Mouse (Mus musculus) intestine, embryonic 16.5 days (tissue): ENCODE results near the gene S1pr5. TPM values are rescaled to one million over a fixed set of nuclear protein-coding genes. Genes with fewer than 3 reads are reported as not detected.

Experiments
- ATAC-seq: fragments of 200-750 bp; cut with Nextera tagmentation; 2 replicates; pipeline ENCODE4 v1.8.0; 2017; ENCODE audit warnings: moderate TSS enrichment, moderate library complexity
- H3K27ac ChIP-seq: fragments of 300-500 bp; sonication (generic); 2 replicates; pipeline ENCODE4 v1.5.1; 2014; ENCODE audit warnings: mild to moderate bottlenecking, low read length
- H3K27me3 ChIP-seq: fragments of 300-500 bp; sonication (generic); replicated peaks from 2 replicates; pipeline ENCODE4 v1.6.1; 2014; ENCODE audit warnings: low read length, control low read depth, mixed read lengths; ENCODE audit not compliant: control insufficient read depth, insufficient read depth
- H3K36me3 ChIP-seq: fragments of 300-500 bp; sonication (generic); 2 replicates; pipeline ENCODE4 v1.6.1; 2014; ENCODE audit warnings: low read length, control low read depth; ENCODE audit not compliant: control insufficient read depth, insufficient read depth
- H3K4me1 ChIP-seq: fragments of 300-500 bp; sonication (generic); 2 replicates; pipeline ENCODE4 v1.6.1; 2014; ENCODE audit warnings: low read length, control low read depth, mixed read lengths; ENCODE audit not compliant: control insufficient read depth, insufficient read depth
- H3K4me2 ChIP-seq: fragments of 300-500 bp; sonication (generic); 2 replicates; pipeline ENCODE4 v1.6.1; 2014; ENCODE audit warnings: low read depth, low read length, control low read depth
- H3K4me3 ChIP-seq: fragments of 300-500 bp; sonication (generic); 2 replicates; pipeline ENCODE4 v1.5.1; 2014; ENCODE audit warnings: mild to moderate bottlenecking, low read length
- H3K9ac ChIP-seq: fragments of 300-500 bp; sonication (generic); 2 replicates; pipeline ENCODE4 v1.6.1; 2014; ENCODE audit warnings: low read depth, low read length
- H3K9me3 ChIP-seq: fragments of 300-500 bp; sonication (generic); 2 replicates; pipeline ENCODE4 v1.6.1; 2016; ENCODE audit warnings: low read length, control low read depth; ENCODE audit not compliant: control insufficient read depth
- WGBS: fragments of 180-500 bp; shearing (Covaris S2); extraction: QIAGEN DNeasy Blood & Tissue Kit; methylation state at CpG from one replicate; pipeline ENCODE4 v1.1.7; 2014; 5-methylcytosine and 5-hydroxymethylcytosine counted together
- polyA plus RNA-seq: library from polyadenylated mRNA; unstranded; fragments of >200 nt; fragmentation: Nextera tagmentation; extraction: Ambion mirVana; gene quantifications from 2 replicates; pipeline ENCODE4 v1.2.1, GENCODE M21; 2015

Gene S1pr5
- polyA plus RNA-seq, 1 experiment from 2014 or later = 0.06 TPM

DNA sequence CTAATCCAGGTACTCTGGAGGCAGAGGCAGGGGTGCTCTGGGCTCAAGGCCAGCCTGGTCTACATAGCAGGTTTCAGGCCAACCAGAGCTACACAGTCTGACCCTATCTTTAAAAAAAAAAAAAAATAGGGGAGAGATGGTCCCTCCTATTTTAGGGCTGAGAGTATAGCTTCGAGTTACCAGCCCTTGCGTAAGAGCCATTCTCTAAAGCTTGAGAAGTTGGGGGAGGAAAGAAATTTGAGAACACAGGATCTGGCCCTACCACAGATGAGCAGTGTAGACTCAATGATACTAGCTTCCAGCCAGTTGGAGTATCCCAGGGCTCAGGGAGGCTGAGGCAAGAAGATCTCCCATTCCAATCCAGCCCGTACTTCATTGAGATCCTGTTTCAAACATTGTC, 54.5 kb downstream of the S1pr5 start:
- ATAC-seq = no peak
- no peaks in the 10 kb centered on the region for H3K36me3 ChIP-seq

More for the DNA sequence above, 54.5 kb downstream of the S1pr5 start:
- Histone ChIP-seq H3K4me3 (no peak overlapping the region), H3K9ac (no peak overlapping the region), H3K4me2 (no peak overlapping the region), H3K9me3 (no peaks in the 10 kb centered on the region), H3K4me1 (peaks cover 17% of the 10 kb centered on the region), H3K27ac (no peak overlapping the region), H3K27me3 (no peaks in the 10 kb centered on the region)
- 80% methylated on average over 3 of the region's 3 CpGs for WGBS

Other genes starting within 250 kb of the S1pr5 start
- 165 and 181 TPM in 2 replicates for gene Mrpl4, start 245.7 kb downstream of the S1pr5 start, polyA plus RNA-seq
- 12.7 and 13.7 TPM in 2 replicates for gene Icam1, start 232.5 kb downstream of the S1pr5 start, polyA plus RNA-seq
- gene Icam4, start 219.1 kb downstream of the S1pr5 start, polyA plus RNA-seq = 1.8 and 5.4 TPM in 2 replicates
- gene Icam5, start 216.4 kb downstream of the S1pr5 start, polyA plus RNA-seq = 0.09 and 0.10 TPM in 2 replicates
- 0.51 and 1.3 TPM in 2 replicates for gene Zglp1, start 181.3 kb downstream of the S1pr5 start, polyA plus RNA-seq
- gene Gm49373, start 175.3 kb downstream of the S1pr5 start, polyA plus RNA-seq = 0.44 and 0.55 TPM in 2 replicates
- 63.3 and 69.8 TPM in 2 replicates for gene Fdx1l, start 174.8 kb downstream of the S1pr5 start, polyA plus RNA-seq
- gene Gm38431, start 156.4 kb downstream of the S1pr5 start, polyA plus RNA-seq = 2.5 and 2.9 TPM in 2 replicates
- gene Raver1, start 156.4 kb downstream of the S1pr5 start, polyA plus RNA-seq = 57.7 and 64.7 TPM in 2 replicates
- gene Tyk2, start 117.2 kb downstream of the S1pr5 start, polyA plus RNA-seq = 17.0 and 18.1 TPM in 2 replicates
- gene Cdc37, start 98.5 kb downstream of the S1pr5 start, polyA plus RNA-seq = 247 and 261 TPM in 2 replicates
- gene Pde4a, start 82.7 kb downstream of the S1pr5 start, polyA plus RNA-seq = 6.2 and 7.8 TPM in 2 replicates
- 58.1 and 59.7 TPM in 2 replicates for gene Keap1, start 9.1 kb downstream of the S1pr5 start, polyA plus RNA-seq
- 62.1 and 62.3 TPM in 2 replicates for gene Atg4d, start 16.9 kb upstream of the S1pr5 start, polyA plus RNA-seq
- 12.3 and 13.2 TPM in 2 replicates for gene Kri1, start 39.5 kb upstream of the S1pr5 start, polyA plus RNA-seq
- gene Cdkn2d, start 43.0 kb upstream of the S1pr5 start, polyA plus RNA-seq = 40.2 and 42.5 TPM in 2 replicates
- gene Ap1m2, start 63.9 kb upstream of the S1pr5 start, polyA plus RNA-seq = 158 and 172 TPM in 2 replicates
- 44.6 and 50.2 TPM in 2 replicates for gene Slc44a2, start 72.3 kb upstream of the S1pr5 start, polyA plus RNA-seq
- 119 and 127 TPM in 2 replicates for gene Ilf3, start 119.4 kb upstream of the S1pr5 start, polyA plus RNA-seq
- gene Qtrt1, start 163.4 kb upstream of the S1pr5 start, polyA plus RNA-seq = 51.1 and 60.3 TPM in 2 replicates
- gene Dnm2, start 176.5 kb upstream of the S1pr5 start, polyA plus RNA-seq = 77.7 and 82.5 TPM in 2 replicates